Mouse (Mus musculus): ENCODE measurements at regions not wholly inside any gene's neighbourhood (a gene's known extent, or its start where the extent isn't known, plus 50 kb on each side); places are given as distances from the start of the nearest gene placed in this dataset.
A peak's percentile ranks its signal among the peaks of the same experiment; 100 is the strongest.

GRCm38 (mm10) chr6:58752496-58752895 is 78.8 kb upstream of the Herc3 start:
- no peak for DNase-seq (ENCODE audit: low spot score)

GRCm38 (mm10) chr6:58756309-58757015 is 74.8 kb upstream of the Herc3 start:
- no peak for DNase-seq (ENCODE audit: low spot score)

GRCm38 (mm10) chr6:58757339-58757738 is 73.9 kb upstream of the Herc3 start:
- DNase-seq (ENCODE audit: low spot score), result no peak

- peak; percentile 54 for DNase-seq (ENCODE audit: low spot score)
These were observed 60.5 kb upstream of the Herc3 start for GRCm38 (mm10) chr6:58770654-58771218.

- no peak for DNase-seq (ENCODE audit: low spot score)
These were observed 59.3 kb upstream of the Herc3 start for GRCm38 (mm10) chr6:58772014-58772413.

Data from urinary bladder, postnatal 25 days (tissue).